Mouse (Mus musculus) C2C12 (cell line): ENCODE results near the gene Oaf.

Experiments used
- CTCF ChIP-seq: IDR thresholded peaks from one replicate; pipeline ENCODE4 v1.5.1; 2011; ENCODE audit not compliant: control insufficient read depth, insufficient read depth, insufficient read length
- USF1 ChIP-seq: IDR thresholded peaks from one replicate; pipeline ENCODE4 v1.6.1; 2011; ENCODE audit warnings: low read depth, mild to moderate bottlenecking, control low read depth, moderate library complexity

DNA sequence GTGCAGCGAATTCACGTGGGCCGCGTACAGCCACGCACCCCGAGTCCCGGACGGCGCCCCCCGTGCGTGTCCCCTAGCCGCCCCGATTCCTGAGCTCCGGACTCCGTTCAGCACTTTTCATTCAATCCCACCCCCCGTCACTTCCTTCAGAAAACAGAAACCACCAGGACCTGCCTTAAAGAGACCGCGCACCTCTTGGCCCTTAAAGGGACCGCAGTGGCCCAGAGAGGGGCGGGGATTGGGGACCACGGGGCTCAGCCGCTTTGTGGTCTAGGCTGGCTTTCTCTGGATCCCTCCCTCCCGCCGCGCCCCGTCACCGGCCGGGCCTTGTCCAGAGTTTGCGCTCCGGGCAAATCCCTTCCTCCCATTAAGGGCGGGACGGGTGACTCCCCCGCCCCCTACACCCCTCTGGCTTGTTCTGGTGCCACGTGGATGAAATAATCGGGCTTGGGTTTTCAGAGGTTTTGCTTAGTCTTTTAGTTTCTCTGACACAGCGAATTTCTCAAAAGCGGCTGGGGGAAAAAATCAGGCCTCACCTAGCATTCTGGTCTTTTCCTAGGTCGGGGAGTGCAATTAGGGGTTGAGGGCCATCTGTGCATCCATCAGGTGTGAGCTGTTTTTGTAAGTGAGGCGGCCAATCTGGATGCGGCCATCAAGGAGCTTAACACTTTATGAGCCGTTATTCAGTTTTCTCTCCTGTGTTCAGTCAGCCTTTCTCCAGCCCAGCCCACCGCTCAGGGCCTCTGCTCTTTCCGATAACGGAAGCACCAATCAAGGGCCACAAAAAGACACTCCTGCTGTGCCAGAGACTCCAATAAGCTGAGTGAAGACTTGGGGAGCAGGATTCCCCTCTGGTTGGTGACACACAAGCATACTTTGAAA lies at the start of gene Oaf:
- no peak for TF ChIP-seq CTCF
- peak; percentile 42 for TF ChIP-seq USF1
